Mouse (Mus musculus): Measurements from ENCODE around the gene Ptprg.

Ptprg gene

DNA sequence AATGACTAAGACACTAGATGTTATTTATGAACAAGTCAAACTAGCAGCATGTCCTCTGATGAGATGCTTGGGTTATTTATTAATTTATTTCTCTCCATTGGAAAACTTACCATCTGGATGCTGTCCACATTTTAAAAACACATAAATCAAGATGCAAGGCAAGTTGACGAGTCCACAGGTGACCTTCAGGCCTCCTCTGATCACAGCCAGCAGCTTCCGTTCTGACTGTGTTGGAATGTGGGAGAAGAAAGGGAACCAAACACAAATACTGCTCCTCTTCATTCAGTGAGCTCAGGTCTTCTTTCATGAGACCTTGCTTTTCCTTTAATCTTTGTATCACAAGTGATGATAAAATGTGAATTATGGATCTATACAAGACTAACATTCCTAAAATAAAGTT, 437.8 kb downstream of the Ptprg start:
- Histone ChIP-seq H3K9me3 (ENCODE audit: low read length) (no peaks in the 10 kb centered on the region), H3K4me1 (replicated peaks; ENCODE audit: low read depth, low read length) (no peaks in the 10 kb centered on the region), H3K4me3 (replicated peaks; ENCODE audit: low read length) (no peak overlapping the region), H3K36me3 (ENCODE audit: insufficient read depth, low read length) (0 out of 2 replicates have a peak, but pooled peaks cover 5% of the 10 kb centered on the region), H3K27me3 (ENCODE audit: insufficient read depth, low read length) (no peaks in the 10 kb centered on the region)
- TF ChIP-seq CTCF (conservative IDR thresholded peaks at IDR 0.05; ENCODE audit: low read length) (no peak), NANOG (IDR thresholded peaks at IDR 0.05; ENCODE audit: borderline replicate concordance, low read length) (no peak), POU5F1 (IDR thresholded peaks at IDR 0.05; ENCODE audit: borderline replicate concordance, low read length) (no peak)

DNA sequence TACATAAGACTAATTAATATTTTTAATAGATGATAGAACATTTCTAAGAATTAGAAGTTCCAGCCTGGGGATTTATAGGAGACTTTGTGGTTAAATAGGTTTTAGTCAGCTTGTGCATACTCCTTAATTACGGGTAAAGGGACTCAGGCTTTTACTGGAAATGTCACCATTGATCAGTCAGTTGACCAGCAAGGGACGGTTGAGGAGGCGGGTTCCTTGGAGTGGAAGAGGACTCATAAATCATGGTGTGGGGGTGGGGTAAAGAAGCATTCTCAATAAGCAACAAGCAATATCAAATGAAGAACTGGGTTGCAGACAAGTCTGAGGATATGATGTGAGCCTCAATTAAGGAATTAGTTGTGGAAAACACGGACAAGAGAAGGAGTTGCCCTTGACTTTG, 438.8 kb downstream of the Ptprg start:
- TF ChIP-seq POU5F1 (IDR thresholded peaks at IDR 0.05; ENCODE audit: borderline replicate concordance, low read length) (no peak), CTCF (conservative IDR thresholded peaks at IDR 0.05; ENCODE audit: low read length) (no peak), NANOG (IDR thresholded peaks at IDR 0.05; ENCODE audit: borderline replicate concordance, low read length) (no peak)
- Histone ChIP-seq H3K9me3 (ENCODE audit: low read length) (no peaks in the 10 kb centered on the region), H3K36me3 (ENCODE audit: insufficient read depth, low read length) (0 out of 2 replicates have a peak, but pooled peaks cover 5% of the 10 kb centered on the region)

DNA sequence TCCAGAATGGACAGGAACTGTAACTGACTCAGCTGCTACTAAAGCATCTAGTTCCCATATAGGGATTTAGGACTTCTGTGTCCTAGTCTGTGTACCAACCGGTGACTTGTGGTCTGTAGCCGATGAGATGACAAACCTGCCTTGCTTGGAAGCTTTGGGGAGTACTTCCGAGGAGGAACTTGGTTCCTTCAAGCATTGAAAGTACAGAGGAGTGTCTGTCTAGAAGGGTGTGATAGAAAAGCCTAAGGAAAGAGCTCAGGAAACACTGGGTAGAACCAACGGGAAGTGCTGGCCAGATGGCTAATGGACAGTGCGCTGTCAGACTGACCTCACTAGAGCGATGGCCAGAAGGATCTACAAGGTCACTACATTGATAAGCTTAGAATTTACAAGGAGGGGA, 439.2 kb downstream of the Ptprg start:
- Histone ChIP-seq H3K4me3 (replicated peaks; ENCODE audit: low read length) (no peak overlapping the region), H3K9me3 (ENCODE audit: low read length) (no peaks in the 10 kb centered on the region), H3K27me3 (ENCODE audit: insufficient read depth, low read length) (no peaks in the 10 kb centered on the region), H3K4me1 (replicated peaks; ENCODE audit: low read depth, low read length) (no peaks in the 10 kb centered on the region), H3K36me3 (ENCODE audit: insufficient read depth, low read length) (0 out of 2 replicates have a peak, but pooled peaks cover 5% of the 10 kb centered on the region)
- no peak for TF ChIP-seq POU5F1 (IDR thresholded peaks at IDR 0.05; ENCODE audit: borderline replicate concordance, low read length)
- TF ChIP-seq NANOG (IDR thresholded peaks at IDR 0.05; ENCODE audit: borderline replicate concordance, low read length): no peak
- no peak for TF ChIP-seq CTCF (conservative IDR thresholded peaks at IDR 0.05; ENCODE audit: low read length)

More for the DNA sequence above, 438.8 kb downstream of the Ptprg start:
- Histone ChIP-seq H3K4me3 (replicated peaks; ENCODE audit: low read length) (no peak overlapping the region), H3K4me1 (replicated peaks; ENCODE audit: low read depth, low read length) (no peaks in the 10 kb centered on the region), H3K27me3 (ENCODE audit: insufficient read depth, low read length) (no peaks in the 10 kb centered on the region)

DNA sequence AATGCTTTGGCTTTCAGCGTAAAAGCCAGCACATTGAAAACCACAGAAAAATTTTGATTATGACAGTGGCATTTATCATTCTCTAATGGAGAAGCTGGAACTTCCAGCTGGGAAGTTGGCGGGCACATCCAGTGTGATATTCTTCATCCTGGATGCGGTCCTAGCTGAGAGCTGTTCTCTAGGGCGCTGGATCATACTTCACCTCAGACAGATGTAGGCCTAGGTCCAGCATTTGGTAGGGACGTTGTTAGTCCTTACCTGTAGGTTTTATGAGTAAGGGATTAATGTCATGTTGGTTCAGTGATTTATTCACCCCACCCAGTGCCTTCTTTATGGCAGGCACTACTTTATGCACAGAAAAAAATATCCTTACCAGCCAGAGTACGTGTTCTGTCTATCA, 444.2 kb downstream of the Ptprg start:
- no peaks in the 10 kb centered on the region for H3K27me3 ChIP-seq (ENCODE audit: insufficient read depth, low read length)
- TF ChIP-seq NANOG (IDR thresholded peaks at IDR 0.05; ENCODE audit: borderline replicate concordance, low read length) (no peak), CTCF (conservative IDR thresholded peaks at IDR 0.05; ENCODE audit: low read length) (no peak), POU5F1 (IDR thresholded peaks at IDR 0.05; ENCODE audit: borderline replicate concordance, low read length) (no peak)
- no peaks in the 10 kb centered on the region for H3K9me3 ChIP-seq (ENCODE audit: low read length)
- no peaks in the 10 kb centered on the region for H3K4me1 ChIP-seq (replicated peaks; ENCODE audit: low read depth, low read length)
- H3K36me3 ChIP-seq (ENCODE audit: insufficient read depth, low read length): no peaks in the 10 kb centered on the region
- no peak overlapping the region for H3K4me3 ChIP-seq (replicated peaks; ENCODE audit: low read length)

GRCm38 (mm10) chr14:11998464-11998863, 445.1 kb downstream of the Ptprg start:
- no peaks in the 10 kb centered on the region for H3K36me3 ChIP-seq (ENCODE audit: insufficient read depth, low read length)
- no peak overlapping the region for H3K4me3 ChIP-seq (replicated peaks; ENCODE audit: low read length)
- no peaks in the 10 kb centered on the region for H3K4me1 ChIP-seq (replicated peaks; ENCODE audit: low read depth, low read length)
- TF ChIP-seq POU5F1 (IDR thresholded peaks at IDR 0.05; ENCODE audit: borderline replicate concordance, low read length) (no peak), CTCF (conservative IDR thresholded peaks at IDR 0.05; ENCODE audit: low read length) (no peak), NANOG (IDR thresholded peaks at IDR 0.05; ENCODE audit: borderline replicate concordance, low read length) (no peak)
- no peaks in the 10 kb centered on the region for H3K9me3 ChIP-seq (ENCODE audit: low read length)
- no peaks in the 10 kb centered on the region for H3K27me3 ChIP-seq (ENCODE audit: insufficient read depth, low read length)

DNA sequence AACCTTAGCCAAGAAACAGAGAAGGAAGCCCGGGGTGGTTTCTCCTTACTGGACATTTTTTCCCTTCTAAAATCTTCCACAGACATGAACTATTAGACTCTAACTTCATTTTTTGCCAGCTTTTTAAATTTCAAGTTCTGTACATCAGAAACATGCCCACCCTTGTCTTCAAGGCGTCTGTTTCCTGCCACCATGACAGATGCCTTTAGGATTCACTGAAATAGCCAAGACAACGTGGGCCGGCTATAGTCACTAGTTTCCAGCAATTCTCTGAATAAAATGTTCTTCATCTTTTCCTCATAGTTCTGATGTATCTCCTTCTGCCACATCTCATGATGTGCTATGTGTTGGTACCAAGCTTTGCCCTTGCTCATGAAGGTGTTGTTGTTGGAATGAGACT, 450.7 kb downstream of the Ptprg start:
- Histone ChIP-seq H3K36me3 (ENCODE audit: insufficient read depth, low read length) (no peaks in the 10 kb centered on the region), H3K9me3 (ENCODE audit: low read length) (no peaks in the 10 kb centered on the region), H3K4me1 (replicated peaks; ENCODE audit: low read depth, low read length) (no peaks in the 10 kb centered on the region), H3K27me3 (ENCODE audit: insufficient read depth, low read length) (no peaks in the 10 kb centered on the region), H3K4me3 (replicated peaks; ENCODE audit: low read length) (no peak overlapping the region)
- TF ChIP-seq CTCF (conservative IDR thresholded peaks at IDR 0.05; ENCODE audit: low read length) (no peak), NANOG (IDR thresholded peaks at IDR 0.05; ENCODE audit: borderline replicate concordance, low read length) (no peak)

- peaks cover 1% of the 10 kb centered on the region; the same call in 1 of the 2 replicates for H3K4me1 ChIP-seq (replicated peaks; ENCODE audit: low read depth, low read length)
- no peak overlapping the region for H3K4me3 ChIP-seq (replicated peaks; ENCODE audit: low read length)
- no peaks in the 10 kb centered on the region for H3K27me3 ChIP-seq (ENCODE audit: insufficient read depth, low read length)
- H3K36me3 ChIP-seq (ENCODE audit: insufficient read depth, low read length): no peaks in the 10 kb centered on the region
- H3K9me3 ChIP-seq (ENCODE audit: low read length): no peaks in the 10 kb centered on the region
- no peak for TF ChIP-seq CTCF (conservative IDR thresholded peaks at IDR 0.05; ENCODE audit: low read length)
Measured at GRCm38 (mm10) chr14:12011766-12012165, 458.4 kb downstream of the Ptprg start.

- Histone ChIP-seq H3K4me3 (replicated peaks; ENCODE audit: low read length) (no peak overlapping the region), H3K4me1 (replicated peaks; ENCODE audit: low read depth, low read length) (0 out of 2 replicates have a peak, but pooled peaks cover 8% of the 10 kb centered on the region)
- no peak for TF ChIP-seq NANOG (IDR thresholded peaks at IDR 0.05; ENCODE audit: borderline replicate concordance, low read length)
- no peak for TF ChIP-seq CTCF (conservative IDR thresholded peaks at IDR 0.05; ENCODE audit: low read length)
- TF ChIP-seq POU5F1 (IDR thresholded peaks at IDR 0.05; ENCODE audit: borderline replicate concordance, low read length): no peak
Measured at GRCm38 (mm10) chr14:12025812-12026728, 472.7 kb downstream of the Ptprg start.

More at GRCm38 (mm10) chr14:12025812-12026728, 472.7 kb downstream of the Ptprg start:
- Histone ChIP-seq H3K36me3 (ENCODE audit: insufficient read depth, low read length) (no peaks in the 10 kb centered on the region), H3K9me3 (ENCODE audit: low read length) (0 out of 2 replicates have a peak, but pooled peaks cover 4% of the 10 kb centered on the region), H3K27me3 (ENCODE audit: insufficient read depth, low read length) (no peaks in the 10 kb centered on the region)

Measured in E14TG2a.4 (cell line).